Mouse (Mus musculus) cortical plate, adult 2 months (tissue): Measurements from ENCODE around the gene Drd5.

Experiments used
- CTCF ChIP-seq: fragments of 200-500 bp; IDR thresholded peaks from 2 replicates; pipeline ENCODE4 v1.5.1; 2011; ENCODE audit warnings: mild to moderate bottlenecking, control low read depth, low read length; ENCODE audit not compliant: insufficient read depth; ENCODE audit errors: extremely low read depth
- POLR2A ChIP-seq: fragments of 200-500 bp; IDR thresholded peaks from 2 replicates; pipeline ENCODE4 v1.6.1; 2011; ENCODE audit warnings: mild to moderate bottlenecking, low read length, control low read depth; ENCODE audit not compliant: insufficient read depth; ENCODE audit errors: extremely low read depth

GRCm38 (mm10) chr5:38334582-38334981, 15.4 kb downstream of the Drd5 start:
- TF ChIP-seq POLR2A (no peak), CTCF (peak; percentile 33; the same call in 1 of the 2 replicates)
